Mouse (Mus musculus) ES-Bruce4 (cell line): ENCODE data around the gene Lrrc73.

ENCODE experiments used
- CTCF ChIP-seq: IDR thresholded peaks from one replicate; pipeline ENCODE4 v1.8.1; 2011; ENCODE audit warnings: low read depth, low read length
- EP300 ChIP-seq: IDR thresholded peaks from 2 replicates; pipeline ENCODE4 v1.6.1; 2011; ENCODE audit warnings: low read depth, low read length; ENCODE audit not compliant: insufficient read depth
- POLR2A ChIP-seq: IDR thresholded peaks from one replicate; pipeline ENCODE4 v1.8.1; 2011; ENCODE audit warnings: low read length; ENCODE audit not compliant: insufficient read depth

DNA sequence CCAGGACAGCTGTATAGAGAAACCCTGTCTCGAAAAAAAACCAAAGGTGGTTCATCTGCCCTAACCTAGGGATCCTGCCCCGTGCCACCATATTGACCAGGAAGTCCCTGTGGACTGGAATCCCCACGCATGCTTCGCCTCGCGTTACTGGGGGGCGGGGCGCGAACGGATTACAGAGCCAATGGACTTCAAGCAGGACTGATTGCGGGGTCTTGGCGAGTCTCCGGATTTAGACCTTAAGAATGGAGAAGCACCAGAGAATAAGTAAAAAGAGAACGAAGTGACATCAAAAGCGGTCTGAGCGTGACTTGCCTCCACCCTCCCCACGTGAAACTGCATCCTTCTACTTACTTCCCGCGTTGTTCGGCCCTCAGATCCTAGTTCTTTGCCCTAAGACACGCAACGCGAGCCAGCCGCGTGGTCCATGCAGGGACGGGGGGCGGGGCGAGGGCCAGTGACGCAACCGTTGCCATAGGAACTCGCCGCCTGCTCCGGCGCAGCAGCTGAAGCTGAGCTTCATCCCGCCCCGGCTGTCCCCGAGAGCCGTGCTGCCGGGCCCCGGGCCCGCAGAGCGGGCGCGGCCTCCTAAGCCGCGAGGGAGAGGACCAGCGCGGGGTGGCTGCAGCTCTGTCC lies at the start of gene Lrrc73:
- TF ChIP-seq POLR2A, result no peak
- no peak for TF ChIP-seq EP300
- TF ChIP-seq CTCF, result no peak
